ENCODE assay signal across 9 mouse cellular contexts in the genomic region with DNA sequence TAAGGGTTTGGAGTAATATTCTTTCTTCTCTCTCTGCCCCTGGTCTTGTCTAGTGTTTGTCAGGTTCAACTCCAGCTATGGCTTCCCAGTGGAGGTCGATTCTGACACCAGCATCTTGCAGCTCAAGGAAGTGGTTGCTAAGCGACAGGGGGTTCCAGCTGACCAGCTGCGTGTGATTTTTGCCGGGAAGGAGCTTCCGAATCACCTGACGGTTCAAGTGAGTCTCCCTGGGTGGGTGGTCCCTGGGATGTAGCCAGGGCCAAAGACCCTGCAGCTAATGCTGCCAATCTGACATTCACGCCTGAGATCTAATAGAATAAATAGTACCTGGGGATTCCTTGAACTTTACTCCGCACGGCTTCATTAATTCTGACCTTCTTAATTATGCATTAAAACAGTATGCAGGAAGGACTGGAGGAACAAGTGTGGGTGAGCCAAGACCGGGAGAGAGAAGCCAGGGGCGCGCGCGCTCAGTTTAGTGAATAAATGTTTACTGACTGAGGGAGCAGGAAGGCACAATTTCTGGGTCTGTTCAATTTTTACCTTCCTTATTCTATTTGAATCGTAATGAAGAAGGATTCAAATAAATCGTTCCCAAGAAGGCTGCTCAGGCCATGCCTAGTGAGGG.
DNase-seq lines count a peak whose midpoint lies in the region; ATAC-seq lines count a peak whose summit lies in the region.
"Had no signal": no experiment of that assay in that cellular context is flagged by ENCODE, and none has a peak within 500 bp of the region (broad histone marks: within the 10 kb centered on the region; RNA-seq: fewer than 3 reads in every experiment).

No protein-coding gene starts in this region.

- peak overlapping the region; percentile 50 for H3K4me2 ChIP-seq in hindbrain, embryonic 13.5 days
- peak overlapping the region; percentile 48 for H3K4me2 ChIP-seq in midbrain, embryonic 12.5 days (replicated peaks)

- intact Hi-C loops in heart, postnatal 25 days (cut with DNase I), result loop anchor here (5.0 to 10.0 kb wide), 2 partner anchors 532 to 1900 kb away; no protein-coding TSS in a partner anchor
- intact Hi-C loops in left cerebral cortex, postnatal 25 days (cut with DNase I), result no loop called here

- H3K9ac ChIP-seq in hindbrain, embryonic 13.5 days, result peak overlapping the region; percentile 49
- H3K9ac ChIP-seq in midbrain, embryonic 12.5 days (replicated peaks), result 0 out of 2 replicates have a peak overlapping the region, but pooled peaks have one; percentile 16

- DNase-seq in heart, embryonic 10.5 days (ENCODE audit: low spot score), result no peak
- no peak for DNase-seq in heart, postnatal 25 days (ENCODE audit: low spot score)
- DNase-seq in ZHBTc4 (ENCODE audit: low read depth, low spot score), result peak; percentile 65
- no peak for DNase-seq in urinary bladder, adult 18-20 months (ENCODE audit: low spot score in 2 of 2)
- no peak for DNase-seq in left cerebral cortex, postnatal 25 days (ENCODE audit: low spot score in 2 of 2)

- 6% methylated on average over 16 of the region's 16 CpGs for WGBS in heart, embryonic 10.5 days
- WGBS in hindbrain, embryonic 13.5 days, result 1% methylated on average over 16 of the region's 16 CpGs
- WGBS in midbrain, embryonic 12.5 days, result 2% methylated on average over 16 of the region's 16 CpGs

- no peaks in the 10 kb centered on the region for H3K9me3 ChIP-seq in heart, embryonic 10.5 days
- H3K9me3 ChIP-seq in hindbrain, embryonic 13.5 days, result no peaks in the 10 kb centered on the region
- no peaks in the 10 kb centered on the region for H3K9me3 ChIP-seq in midbrain, embryonic 12.5 days

- peak overlapping the region; percentile 41 for H3K4me3 ChIP-seq in heart, embryonic 10.5 days
- H3K4me3 ChIP-seq in hindbrain, embryonic 13.5 days, result peak overlapping the region; percentile 20
- peak overlapping the region; percentile 20 for H3K4me3 ChIP-seq in midbrain, embryonic 12.5 days
- H3K4me3 ChIP-seq: erythroblast, embryonic 14.5 days had no signal

- H3K4me1 ChIP-seq in heart, embryonic 10.5 days, result 0 out of 2 replicates have a peak, but pooled peaks cover 10% of the 10 kb centered on the region
- peaks cover 24% of the 10 kb centered on the region for H3K4me1 ChIP-seq in hindbrain, embryonic 13.5 days (replicated peaks)
- peaks cover 22% of the 10 kb centered on the region for H3K4me1 ChIP-seq in midbrain, embryonic 12.5 days

- peaks cover 22% of the 10 kb centered on the region; the same call in 1 of the 2 replicates for H3K27me3 ChIP-seq in heart, embryonic 10.5 days (ENCODE audit: insufficient read depth, poor library complexity, severe bottlenecking)
- no peaks in the 10 kb centered on the region for H3K27me3 ChIP-seq in hindbrain, embryonic 13.5 days
- H3K27me3 ChIP-seq in midbrain, embryonic 12.5 days, result no peaks in the 10 kb centered on the region

- no peaks in the 10 kb centered on the region for H3K36me3 ChIP-seq in heart, embryonic 10.5 days
- no peaks in the 10 kb centered on the region for H3K36me3 ChIP-seq in hindbrain, embryonic 13.5 days
- no peaks in the 10 kb centered on the region for H3K36me3 ChIP-seq in midbrain, embryonic 12.5 days

- no peak overlapping the region for H3K27ac ChIP-seq in heart, embryonic 10.5 days
- H3K27ac ChIP-seq in hindbrain, embryonic 13.5 days, result peak overlapping the region; percentile 78
- peak overlapping the region; percentile 78 for H3K27ac ChIP-seq in midbrain, embryonic 12.5 days (replicated peaks)

- ATAC-seq in hindbrain, embryonic 13.5 days (ENCODE audit: low FRiP score), result peak; percentile 57
- ATAC-seq in midbrain, embryonic 12.5 days (ENCODE audit: low FRiP score, low read depth), result peak; percentile 60
- no peak for ATAC-seq in erythroid progenitor cell, adult 5-6 weeks (replicated peaks; ENCODE audit: low FRiP score, poor library complexity, severe bottlenecking)
